Mouse (Mus musculus) liver, adult 2 months (tissue): ENCODE measurements around the gene S100a5. TPM values are rescaled to one million over a fixed set of nuclear protein-coding genes. Genes with fewer than 3 reads are reported as not detected.

Experiments used
- DNase-seq: peaks from one replicate; pipeline ENCODE4 v3.0.0-alpha.2; 2011; ENCODE audit warnings: low read depth, low spot score; ENCODE audit errors: extremely low read depth
- H3K27ac ChIP-seq: fragments of 200-500 bp; replicated peaks from 2 replicates; pipeline ENCODE4 v1.5.1; 2012; ENCODE audit warnings: low read depth, mild to moderate bottlenecking, control low read depth, inconsistent platforms, low read length; ENCODE audit not compliant: insufficient read depth
- H3K27me3 ChIP-seq: fragments of 200-500 bp; 2 replicates; pipeline ENCODE4 v1.6.1; 2012; ENCODE audit warnings: mild to moderate bottlenecking, moderate library complexity, low read length, inconsistent platforms; ENCODE audit not compliant: control insufficient read depth, insufficient read depth
- H3K36me3 ChIP-seq: fragments of 200-500 bp; 2 replicates; pipeline ENCODE4 v1.6.1; 2012; ENCODE audit warnings: low read length, inconsistent platforms; ENCODE audit not compliant: control insufficient read depth, insufficient read depth
- H3K4me1 ChIP-seq: fragments of 200-500 bp; 2 replicates; pipeline ENCODE4 v1.6.1; 2011; ENCODE audit warnings: low read length; ENCODE audit not compliant: control insufficient read depth, insufficient read depth
- H3K4me3 ChIP-seq: fragments of 200-500 bp; 2 replicates; pipeline ENCODE4 v1.5.1; 2011; ENCODE audit warnings: low read depth, mild to moderate bottlenecking, control low read depth, low read length, moderate library complexity; ENCODE audit not compliant: insufficient read depth
- H3K79me2 ChIP-seq: fragments of 200-500 bp; 2 replicates; pipeline ENCODE4 v1.6.1; 2012; ENCODE audit warnings: inconsistent platforms, mild to moderate bottlenecking, low read length, moderate library complexity; ENCODE audit not compliant: control insufficient read depth, insufficient read depth
- H3K9ac ChIP-seq: fragments of 200-500 bp; 2 replicates; pipeline ENCODE4 v1.6.1; 2012; ENCODE audit warnings: low read depth, mild to moderate bottlenecking, control low read depth, inconsistent platforms, low read length
- CTCF ChIP-seq: fragments of 200-500 bp; IDR thresholded peaks from 2 replicates; pipeline ENCODE4 v1.5.1; 2011; ENCODE audit warnings: low read depth, low read length, control low read depth
- POLR2A ChIP-seq: fragments of 200-500 bp; IDR thresholded peaks from 2 replicates; pipeline ENCODE4 v1.6.1; 2011; ENCODE audit warnings: low read length, control low read depth; ENCODE audit not compliant: insufficient read depth; ENCODE audit errors: extremely low read depth
- WGBS: fragments of 180-500 bp; shearing (Covaris S2); methylation state at CpG from one replicate; pipeline ENCODE4 v1.1.7; 2018; 5-methylcytosine and 5-hydroxymethylcytosine counted together
- polyA plus RNA-seq: library from polyadenylated mRNA; depleted of rRNA; stranded (reverse); fragments of >200 nt; gene quantifications from 2 replicates; pipeline ENCODE4 v1.2.3, GENCODE M21; 2012
- total RNA-seq: library from RNA; depleted of rRNA; stranded (reverse); fragments of >200 nt; gene quantifications from 2 replicates; pipeline ENCODE4 v1.2.3, GENCODE M21; 2014

The S100a5 gene
- total and polyA plus RNA-seq, 2 experiments, result not detected

DNA sequence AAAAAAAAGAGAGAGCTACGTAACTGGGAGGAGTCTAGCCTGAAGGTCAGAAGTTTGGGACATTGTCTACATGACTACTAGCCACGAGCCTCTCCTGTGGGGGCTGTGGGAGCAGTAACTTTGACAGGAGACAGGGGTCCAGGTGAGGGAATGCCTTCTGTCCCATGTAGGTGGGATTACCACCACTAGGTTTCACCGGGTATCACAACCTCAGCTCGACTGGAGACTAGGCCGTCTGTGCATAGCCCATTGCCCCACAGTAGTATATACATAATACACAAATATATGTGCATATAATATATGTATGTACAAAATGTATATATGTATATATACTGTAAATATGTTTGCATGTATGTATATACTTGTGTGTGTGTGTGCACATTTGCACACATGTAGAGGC is 27.2 kb upstream of the S100a5 start:
- no peak overlapping the region for H3K4me3 ChIP-seq
- H3K79me2 ChIP-seq, result no peaks in the 10 kb centered on the region
- no peaks in the 10 kb centered on the region for H3K4me1 ChIP-seq
- H3K9ac ChIP-seq, result no peak overlapping the region
- WGBS, result 96% methylated on average over 5 of the region's 5 CpGs
- H3K27ac ChIP-seq, result no peak overlapping the region
- H3K36me3 ChIP-seq, result no peaks in the 10 kb centered on the region
- H3K27me3 ChIP-seq, result no peaks in the 10 kb centered on the region
- DNase-seq, result no peak
- no peak for TF ChIP-seq CTCF
- TF ChIP-seq POLR2A, result no peak

DNA sequence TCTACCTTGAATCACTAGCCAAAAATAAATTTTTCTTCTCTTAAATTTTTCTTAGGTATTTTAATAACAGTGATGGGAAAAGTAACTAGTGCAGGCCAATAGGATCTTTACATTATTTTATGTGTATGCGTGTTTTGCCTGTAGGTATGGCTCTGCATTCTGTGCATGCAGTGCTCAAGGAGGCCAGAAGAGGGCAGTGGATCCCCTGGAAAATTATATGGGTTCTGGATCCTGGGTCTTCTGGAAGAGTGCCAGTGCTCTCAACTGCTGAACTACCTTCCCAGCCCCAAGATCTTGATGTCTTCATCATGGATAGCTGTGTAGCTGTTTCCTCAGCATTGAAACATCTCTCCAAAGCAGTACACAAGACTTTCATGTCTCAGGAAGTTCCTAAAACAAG is 26.2 kb upstream of the S100a5 start:
- Histone ChIP-seq H3K27ac (no peak overlapping the region), H3K9ac (no peak overlapping the region), H3K4me3 (no peak overlapping the region), H3K79me2 (no peaks in the 10 kb centered on the region), H3K36me3 (no peaks in the 10 kb centered on the region), H3K4me1 (no peaks in the 10 kb centered on the region), H3K27me3 (no peaks in the 10 kb centered on the region)
- TF ChIP-seq CTCF (no peak), POLR2A (no peak)
- DNase-seq, result no peak
- WGBS, result 100% methylated on average over 1 of the region's 1 CpGs

DNA sequence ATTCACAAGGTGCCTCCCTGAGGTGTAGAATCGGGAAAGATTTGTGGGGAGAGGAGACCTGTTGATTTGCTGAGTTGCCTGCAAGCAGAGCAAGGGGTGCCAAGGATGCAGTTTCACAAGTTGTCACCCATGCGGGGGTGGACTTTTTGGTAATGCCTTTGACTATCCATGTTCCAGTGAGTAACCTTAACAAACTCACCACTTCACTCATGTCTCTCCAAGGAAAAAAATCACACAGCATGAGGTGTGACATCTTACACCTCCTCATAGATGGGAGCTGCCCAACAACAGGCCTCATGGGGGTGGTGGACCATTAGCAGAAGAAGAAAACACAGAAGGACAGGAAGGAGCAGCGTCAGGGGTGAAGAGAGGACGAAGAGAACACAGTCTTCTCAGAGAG is 25.8 kb upstream of the S100a5 start:
- Histone ChIP-seq H3K27ac (no peak overlapping the region), H3K36me3 (no peaks in the 10 kb centered on the region), H3K4me3 (no peak overlapping the region), H3K4me1 (no peaks in the 10 kb centered on the region), H3K9ac (no peak overlapping the region), H3K27me3 (no peaks in the 10 kb centered on the region), H3K79me2 (no peaks in the 10 kb centered on the region)
- TF ChIP-seq POLR2A (no peak), CTCF (no peak)
- DNase-seq, result no peak
- 88% methylated on average over 4 of the region's 4 CpGs for WGBS

DNA sequence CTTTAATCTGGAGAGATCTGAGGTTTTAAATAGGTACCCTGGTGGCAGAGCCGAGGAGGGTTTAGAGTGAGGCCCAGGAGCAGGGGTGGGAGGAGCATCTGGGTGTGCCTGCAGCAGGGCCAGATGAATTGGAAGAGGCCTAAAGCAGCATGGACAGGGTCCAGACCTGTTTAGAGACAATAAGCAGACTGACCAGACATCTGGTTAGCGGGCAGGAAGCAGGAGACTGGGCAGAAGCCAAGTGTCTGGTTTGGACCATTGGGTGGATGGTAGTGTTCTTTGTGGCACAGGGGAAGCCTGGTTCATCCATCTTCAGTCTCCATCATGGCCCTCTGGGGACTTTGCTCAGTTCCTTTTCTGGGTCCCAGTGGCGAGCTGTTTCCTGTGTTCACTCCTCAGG is 24.4 kb upstream of the S100a5 start:
- Histone ChIP-seq H3K79me2 (no peaks in the 10 kb centered on the region), H3K9ac (no peak overlapping the region), H3K27ac (no peak overlapping the region), H3K4me1 (no peaks in the 10 kb centered on the region), H3K27me3 (no peaks in the 10 kb centered on the region), H3K36me3 (no peaks in the 10 kb centered on the region), H3K4me3 (no peak overlapping the region)
- WGBS, result 61% methylated on average over 3 of the region's 3 CpGs
- TF ChIP-seq CTCF (no peak), POLR2A (no peak)
- no peak for DNase-seq

DNA sequence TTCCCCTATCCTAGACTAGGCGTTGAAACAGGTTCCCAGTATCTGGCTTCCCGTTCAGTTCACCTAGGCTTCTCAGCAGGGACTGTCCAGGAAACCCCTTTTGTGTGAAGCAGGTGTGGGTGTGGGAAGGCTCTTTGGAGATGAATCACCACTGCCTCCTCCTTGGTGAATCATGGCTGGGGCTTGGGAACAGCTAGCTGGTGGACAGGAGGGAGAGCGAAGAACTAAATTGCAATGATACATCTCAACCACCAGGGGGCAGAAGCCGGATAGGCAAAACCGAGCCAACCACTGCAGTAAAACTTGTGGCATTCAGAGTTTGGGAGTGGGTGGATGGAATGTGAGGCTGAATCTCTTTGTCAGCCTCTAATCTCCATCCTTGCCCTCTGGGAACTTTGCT is 22.7 kb upstream of the S100a5 start:
- no peaks in the 10 kb centered on the region for H3K79me2 ChIP-seq
- H3K27me3 ChIP-seq, result no peaks in the 10 kb centered on the region
- 36% methylated on average over 5 of the region's 5 CpGs for WGBS
- no peak overlapping the region for H3K9ac ChIP-seq
- no peak overlapping the region for H3K4me3 ChIP-seq
- peak; percentile 30 for DNase-seq
- no peak overlapping the region for H3K27ac ChIP-seq
- H3K36me3 ChIP-seq, result no peaks in the 10 kb centered on the region
- H3K4me1 ChIP-seq, result no peaks in the 10 kb centered on the region
- TF ChIP-seq CTCF, result peak; percentile 77
- TF ChIP-seq POLR2A, result no peak

DNA sequence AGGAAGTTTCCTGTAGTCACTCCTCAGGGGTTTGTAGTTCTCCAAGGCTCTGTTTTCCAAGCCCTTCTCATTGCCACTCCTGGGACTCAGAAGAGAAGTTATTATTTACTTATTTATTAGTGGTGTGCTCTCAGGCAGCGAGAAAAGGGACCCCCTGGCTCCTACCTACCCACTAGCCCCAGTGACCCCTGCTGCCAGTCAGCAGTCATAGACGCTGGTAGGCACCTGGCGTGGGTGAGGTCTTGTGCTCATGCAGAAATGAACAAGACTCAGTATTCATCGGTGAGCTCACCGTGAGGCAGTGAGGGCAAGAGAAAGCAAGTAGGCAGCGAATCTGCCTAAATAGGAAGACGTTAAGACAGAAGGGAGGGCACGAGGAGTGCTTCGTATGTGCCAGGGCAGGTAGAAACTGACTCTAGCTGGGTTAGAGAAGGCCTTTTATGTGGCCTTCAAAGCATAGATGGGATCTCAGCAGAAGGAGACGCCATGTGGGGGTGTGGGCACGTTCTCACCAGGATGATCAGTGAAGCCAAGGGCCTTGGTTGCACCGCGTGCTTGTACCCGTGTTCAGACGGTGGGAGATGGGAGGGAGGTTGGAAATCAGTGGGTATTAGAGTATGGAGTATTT is 22.2 kb upstream of the S100a5 start:
- 81% methylated on average over 15 of the region's 15 CpGs for WGBS
- no peaks in the 10 kb centered on the region for H3K79me2 ChIP-seq
- DNase-seq, result no peak

More for the DNA sequence above, 22.2 kb upstream of the S100a5 start:
- Histone ChIP-seq H3K9ac (no peak overlapping the region), H3K27ac (no peak overlapping the region), H3K36me3 (no peaks in the 10 kb centered on the region), H3K4me3 (no peak overlapping the region), H3K4me1 (no peaks in the 10 kb centered on the region), H3K27me3 (no peaks in the 10 kb centered on the region)
- TF ChIP-seq CTCF (no peak), POLR2A (no peak)
